Mouse (Mus musculus): ENCODE results near the gene Schip1.

DNA sequence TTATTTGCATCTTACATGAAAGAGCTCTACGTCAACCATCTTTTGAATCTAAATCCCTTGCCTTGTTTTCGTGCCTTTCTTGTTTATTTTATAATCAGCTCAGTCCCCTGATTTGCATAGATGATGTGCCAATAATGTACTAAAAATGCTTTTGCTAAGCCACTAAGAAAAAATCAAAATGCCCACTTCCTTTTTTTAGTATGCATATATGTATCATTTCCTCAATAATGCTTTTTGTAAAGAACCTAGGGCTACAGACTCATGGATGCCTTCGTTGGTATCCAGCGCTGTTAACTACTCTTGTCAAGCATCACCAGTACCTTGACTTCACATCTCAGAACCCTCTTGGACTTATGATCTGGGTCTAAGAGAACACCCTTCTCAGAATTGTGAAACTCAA lies 569.0 kb downstream of the Schip1 start:
- no peak for TF ChIP-seq CTCF (IDR thresholded peaks at IDR 0.05; ENCODE audit: low read depth)
- no peak for TF ChIP-seq EP300 (IDR thresholded peaks at IDR 0.05; ENCODE audit: low read depth)
